Mouse (Mus musculus) liver, adult 2 months (tissue): ENCODE measurements at regions not wholly inside any gene's neighbourhood (a gene's known extent, or its start where the extent isn't known, plus 50 kb on each side); places are given as distances from the start of the nearest gene placed in this dataset.

ENCODE experiments used
- CTCF ChIP-seq: fragments of 200-500 bp; IDR thresholded peaks from 2 replicates; pipeline ENCODE4 v1.5.1; 2011; ENCODE audit warnings: low read depth, low read length, control low read depth
- POLR2A ChIP-seq: fragments of 200-500 bp; IDR thresholded peaks from 2 replicates; pipeline ENCODE4 v1.6.1; 2011; ENCODE audit warnings: low read length, control low read depth; ENCODE audit not compliant: insufficient read depth; ENCODE audit errors: extremely low read depth

GRCm38 (mm10) chr9:84204056-84204455 lies 279.1 kb downstream of the Bckdhb start:
- no peak for TF ChIP-seq POLR2A
- no peak for TF ChIP-seq CTCF
